Mouse (Mus musculus) limb, embryonic 11.5 days (tissue): ENCODE data around the gene Urm1. TPM values are rescaled to one million over a fixed set of nuclear protein-coding genes. Genes with fewer than 3 reads are reported as not detected.
A peak's percentile ranks its signal among the peaks of the same experiment; 100 is the strongest.
"Not testable (repeated sequence)": the region's sequence is repeated elsewhere in the genome, so short reads cannot be mapped to it uniquely, and the experiment has no call there.

Experiments
- ATAC-seq: fragments of 200-750 bp; cut with Nextera tagmentation; 2 replicates; pipeline ENCODE4 v1.8.0; 2017; ENCODE audit warnings: low read depth; ENCODE audit not compliant: insufficient number of reproducible peaks, low FRiP score, low TSS enrichment
- DNase-seq: peaks from one replicate; pipeline ENCODE4 v3.0.0-alpha.2; 2015; ENCODE audit warnings: low spot score
- H3K27ac ChIP-seq: fragments of 300-500 bp; sonication (generic); replicated peaks from 2 replicates; pipeline ENCODE4 v1.5.1; 2014; ENCODE audit warnings: low read depth, mild to moderate bottlenecking, low read length
- H3K27me3 ChIP-seq: fragments of 300-500 bp; sonication (generic); 2 replicates; pipeline ENCODE4 v1.6.1; 2014; ENCODE audit warnings: mild to moderate bottlenecking, low read length, mixed read lengths; ENCODE audit not compliant: control insufficient read depth, insufficient read depth
- H3K36me3 ChIP-seq: fragments of 300-500 bp; sonication (generic); 2 replicates; pipeline ENCODE4 v1.6.1; 2014; ENCODE audit warnings: mild to moderate bottlenecking, low read length, moderate library complexity, mixed read lengths; ENCODE audit not compliant: control insufficient read depth, insufficient read depth
- H3K4me1 ChIP-seq: fragments of 300-500 bp; sonication (generic); 2 replicates; pipeline ENCODE4 v1.6.1; 2014; ENCODE audit warnings: low read length, mixed read lengths; ENCODE audit not compliant: control insufficient read depth, insufficient read depth
- H3K4me2 ChIP-seq: fragments of 300-500 bp; sonication (generic); 2 replicates; pipeline ENCODE4 v1.6.1; 2014; ENCODE audit warnings: low read depth, mild to moderate bottlenecking, moderate library complexity; ENCODE audit not compliant: severe bottlenecking
- H3K4me3 ChIP-seq: fragments of 300-500 bp; sonication (generic); 2 replicates; pipeline ENCODE4 v1.5.1; 2014; ENCODE audit warnings: low read depth, low read length
- H3K9ac ChIP-seq: fragments of 300-500 bp; sonication (generic); 2 replicates; pipeline ENCODE4 v1.6.1; 2014; ENCODE audit warnings: mild to moderate bottlenecking, low read length
- H3K9me3 ChIP-seq: fragments of 300-500 bp; sonication (generic); 2 replicates; pipeline ENCODE4 v1.6.1; 2016; ENCODE audit warnings: low read length; ENCODE audit not compliant: control insufficient read depth
- WGBS: fragments of 180-500 bp; shearing (Covaris S2); extraction: QIAGEN DNeasy Blood & Tissue Kit; methylation state at CpG from one replicate; pipeline ENCODE4 v1.1.7; 2014; 5-methylcytosine and 5-hydroxymethylcytosine counted together
- polyA plus RNA-seq: library from polyadenylated mRNA; unstranded; fragments of >200 nt; fragmentation: Nextera tagmentation; extraction: Ambion mirVana; gene quantifications from 2 replicates; pipeline ENCODE4 v1.2.1, GENCODE M21; 2014

Gene Urm1
- 19.5 and 26.0 TPM in 2 replicates for polyA plus RNA-seq

- WGBS = under 1% methylated on average over 34 of the region's 35 CpGs
- Histone ChIP-seq H3K27ac (peak within 1 kb of the TSS; percentile 92), H3K4me2 (peak within 1 kb of the TSS; percentile 68), H3K9me3 (no peaks in the 10 kb centered on the region), H3K4me1 (peaks cover 6% of the 10 kb centered on the region; the same call in 1 of the 2 replicates), H3K36me3 (peaks cover 4% of the 10 kb centered on the region; the same call in 1 of the 2 replicates), H3K4me3 (peak within 1 kb of the TSS; percentile 35), H3K9ac (peak within 1 kb of the TSS; percentile 80), H3K27me3 (no peaks in the 10 kb centered on the region)
- DNase-seq (peak; percentile 87), ATAC-seq (peak; percentile 79)
Measured at GRCm38 (mm10) chr2:29820025-29820817, at the start of gene Urm1. Urm1 (plus strand) TSS chr2:29820075.

GRCm38 (mm10) chr2:29770162-29770561 lies 49.7 kb upstream of the Urm1 start:
- Histone ChIP-seq H3K9ac (no peak overlapping the region), H3K9me3 (no peaks in the 10 kb centered on the region), H3K27ac (no peak overlapping the region), H3K27me3 (no peaks in the 10 kb centered on the region), H3K4me1 (no peaks in the 10 kb centered on the region), H3K36me3 (no peaks in the 10 kb centered on the region; the same call in 1 of the 2 replicates), H3K4me3 (no peak overlapping the region), H3K4me2 (no peak overlapping the region)
- no peak for DNase-seq
- ATAC-seq = no peak

- Histone ChIP-seq H3K9me3 (no peaks in the 10 kb centered on the region), H3K9ac (no peak overlapping the region), H3K36me3 (no peaks in the 10 kb centered on the region; the same call in 1 of the 2 replicates), H3K4me1 (no peaks in the 10 kb centered on the region), H3K4me3 (no peak overlapping the region), H3K4me2 (no peak overlapping the region), H3K27ac (no peak overlapping the region), H3K27me3 (no peaks in the 10 kb centered on the region)
- 86% methylated on average over 8 of the region's 8 CpGs for WGBS
- ATAC-seq = no peak
- no peak for DNase-seq
Measured at GRCm38 (mm10) chr2:29771611-29772461, 48.0 kb upstream of the Urm1 start.

- Histone ChIP-seq H3K36me3 (peaks cover 12% of the 10 kb centered on the region; the same call in 1 of the 2 replicates), H3K27ac (no peak overlapping the region), H3K4me3 (no peak overlapping the region), H3K9ac (no peak overlapping the region), H3K27me3 (no peaks in the 10 kb centered on the region), H3K4me2 (no peak overlapping the region), H3K9me3 (no peaks in the 10 kb centered on the region), H3K4me1 (no peaks in the 10 kb centered on the region)
- DNase-seq (no peak), ATAC-seq (no peak)
- 90% methylated on average over 4 of the region's 4 CpGs for WGBS
Measured at GRCm38 (mm10) chr2:29773323-29773722, 46.6 kb upstream of the Urm1 start.

- H3K27me3 ChIP-seq, H3K9me3 ChIP-seq, ATAC-seq, H3K27ac ChIP-seq, H3K4me2 ChIP-seq, H3K4me3 ChIP-seq, H3K4me1 ChIP-seq, H3K9ac ChIP-seq, DNase-seq: not testable (repeated sequence)
- WGBS = 97% methylated on average over 2 of the region's 2 CpGs
- peaks cover 69% of the 10 kb centered on the region for H3K36me3 ChIP-seq
Measured at GRCm38 (mm10) chr2:29781256-29781655, 38.6 kb upstream of the Urm1 start.

- H3K4me3 ChIP-seq = no peak overlapping the region
- peaks cover 49% of the 10 kb centered on the region for H3K36me3 ChIP-seq
- H3K9ac ChIP-seq = no peak overlapping the region
- ATAC-seq (no peak), DNase-seq (no peak)
- peaks cover 8% of the 10 kb centered on the region; the same call in 1 of the 2 replicates for H3K9me3 ChIP-seq
- peaks cover 2% of the 10 kb centered on the region for H3K4me1 ChIP-seq
- H3K27me3 ChIP-seq = no peaks in the 10 kb centered on the region
- H3K4me2 ChIP-seq = no peak overlapping the region
- 84% methylated on average over 4 of the region's 4 CpGs for WGBS
- H3K27ac ChIP-seq = no peak overlapping the region
Measured at GRCm38 (mm10) chr2:29784290-29784689, 35.6 kb upstream of the Urm1 start.

- no peaks in the 10 kb centered on the region for H3K27me3 ChIP-seq
- peak within 1 kb of the TSS; percentile 87 for H3K4me3 ChIP-seq
- H3K27ac ChIP-seq = no peak within 1 kb of the TSS; the same call in 1 of the 2 replicates
- H3K9me3 ChIP-seq = 0 out of 2 replicates have a peak, but pooled peaks cover under 1% of the 10 kb centered on the region
- H3K4me2 ChIP-seq = peak within 1 kb of the TSS; percentile 76
- H3K9ac ChIP-seq = peak within 1 kb of the TSS; percentile 74
- H3K4me1 ChIP-seq = peaks cover 2% of the 10 kb centered on the region
- H3K36me3 ChIP-seq = peaks cover 26% of the 10 kb centered on the region
- DNase-seq = peak; percentile 93
- ATAC-seq = peak; percentile 73
- 2% methylated on average over 31 of the region's 31 CpGs for WGBS
Measured at GRCm38 (mm10) chr2:29787104-29787917, 32.6 kb upstream of the Urm1 start, which contains the start of gene Coq4. Coq4 (plus strand) TSS chr2:29787493.
